Mouse (Mus musculus) liver, postnatal 0 days (tissue): ENCODE results near the gene Hs3st5. TPM values are rescaled to one million over a fixed set of nuclear protein-coding genes. Genes with fewer than 3 reads are reported as not detected.

Source experiments
- ATAC-seq: fragments of 200-750 bp; cut with Nextera tagmentation; 2 replicates; pipeline ENCODE4 v1.8.0; 2017; ENCODE audit warnings: mild to moderate bottlenecking, moderate library complexity
- DNase-seq: peaks from one replicate; pipeline ENCODE4 v3.0.0-alpha.2; 2016
- H3K27ac ChIP-seq: fragments of 300-500 bp; sonication (generic); 2 replicates; pipeline ENCODE4 v1.5.1; 2014; ENCODE audit warnings: antibody characterized with exemption, moderate library complexity, mild to moderate bottlenecking, low read depth
- H3K27me3 ChIP-seq: fragments of 300-500 bp; sonication (generic); 2 replicates; pipeline ENCODE4 v1.6.1; 2014; ENCODE audit warnings: low read length, control low read depth, mixed read lengths; ENCODE audit not compliant: insufficient read depth
- H3K36me3 ChIP-seq: fragments of 300-500 bp; sonication (generic); replicated peaks from 2 replicates; pipeline ENCODE4 v1.6.1; 2014; ENCODE audit warnings: mild to moderate bottlenecking, control low read depth, low read length, moderate library complexity, mixed read lengths; ENCODE audit not compliant: insufficient read depth
- H3K4me1 ChIP-seq: fragments of 300-500 bp; sonication (generic); 2 replicates; pipeline ENCODE4 v1.6.1; 2014; ENCODE audit warnings: antibody characterized with exemption, mild to moderate bottlenecking, control low read depth; ENCODE audit not compliant: insufficient read depth
- H3K4me2 ChIP-seq: fragments of 300-500 bp; sonication (generic); 2 replicates; pipeline ENCODE4 v1.6.1; 2014; ENCODE audit warnings: low read depth, mild to moderate bottlenecking, low read length, moderate library complexity, mixed read lengths
- H3K4me3 ChIP-seq: fragments of 300-500 bp; sonication (generic); 2 replicates; pipeline ENCODE4 v1.5.1; 2014; ENCODE audit warnings: low read depth, low read length
- H3K9ac ChIP-seq: fragments of 300-500 bp; sonication (generic); replicated peaks from 2 replicates; pipeline ENCODE4 v1.6.1; 2014; ENCODE audit warnings: mild to moderate bottlenecking, moderate library complexity
- H3K9me3 ChIP-seq: fragments of 300-500 bp; sonication (generic); 2 replicates; pipeline ENCODE4 v1.6.1; 2016; ENCODE audit warnings: mild to moderate bottlenecking, control low read depth, low read length, mixed read lengths
- CTCF ChIP-seq: sonication (generic); IDR thresholded peaks from 2 replicates; pipeline ENCODE4 v1.5.1; 2016; ENCODE audit warnings: antibody characterized with exemption, low read depth
- EP300 ChIP-seq: IDR thresholded peaks from 2 replicates; pipeline ENCODE4 v1.6.1; 2016; ENCODE audit warnings: antibody characterized with exemption, low read depth, mild to moderate bottlenecking
- WGBS: fragments of 180-500 bp; shearing (Covaris S2); extraction: QIAGEN DNeasy Blood & Tissue Kit; methylation state at CpG from one replicate; pipeline ENCODE4 v1.1.7; 2014; ENCODE audit not compliant: insufficient replicate concordance; 5-methylcytosine and 5-hydroxymethylcytosine counted together
- polyA plus RNA-seq: library from polyadenylated mRNA; unstranded; fragments of >200 nt; fragmentation: Nextera tagmentation; extraction: Ambion mirVana; gene quantifications from 2 replicates; pipeline ENCODE4 v1.2.1, GENCODE M21; 2015

The Hs3st5 gene
- polyA plus RNA-seq, 1 experiment from 2014 or later = not detected

DNA sequence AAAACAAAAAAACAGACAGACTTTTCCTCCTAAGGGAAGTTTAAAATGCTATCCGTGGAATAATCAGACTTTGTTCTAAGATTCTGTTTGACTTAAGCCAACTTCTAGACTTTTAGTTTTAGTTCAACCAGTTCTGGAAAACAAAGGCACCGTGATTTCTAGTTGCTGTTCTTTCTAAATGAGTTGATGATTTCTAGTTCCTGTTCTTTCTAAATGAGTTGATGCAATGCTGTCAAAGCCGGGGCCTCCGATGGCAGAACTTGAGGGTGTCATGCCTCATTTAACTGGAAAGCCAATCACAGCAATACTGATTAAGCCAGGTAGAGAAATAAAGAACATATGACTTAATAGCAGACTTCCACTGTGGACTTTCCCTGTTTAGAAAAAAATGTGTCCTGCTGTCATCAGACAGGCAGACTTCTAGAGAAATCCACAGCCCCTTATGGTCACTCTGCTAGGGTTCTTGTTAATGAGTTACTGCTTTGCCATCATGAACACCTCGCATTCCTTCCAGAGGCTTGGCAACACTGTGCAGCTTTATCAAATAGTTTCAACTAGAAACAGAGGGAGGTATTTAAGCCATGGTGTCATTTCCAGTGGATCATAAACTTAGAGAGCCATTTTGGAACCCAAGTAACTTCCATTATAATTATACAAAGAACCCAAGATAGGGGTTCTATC, 329.4 kb downstream of the Hs3st5 start:
- ATAC-seq = no peak
- no peak for TF ChIP-seq EP300
- WGBS = 73% methylated on average over 5 of the region's 5 CpGs

DNA sequence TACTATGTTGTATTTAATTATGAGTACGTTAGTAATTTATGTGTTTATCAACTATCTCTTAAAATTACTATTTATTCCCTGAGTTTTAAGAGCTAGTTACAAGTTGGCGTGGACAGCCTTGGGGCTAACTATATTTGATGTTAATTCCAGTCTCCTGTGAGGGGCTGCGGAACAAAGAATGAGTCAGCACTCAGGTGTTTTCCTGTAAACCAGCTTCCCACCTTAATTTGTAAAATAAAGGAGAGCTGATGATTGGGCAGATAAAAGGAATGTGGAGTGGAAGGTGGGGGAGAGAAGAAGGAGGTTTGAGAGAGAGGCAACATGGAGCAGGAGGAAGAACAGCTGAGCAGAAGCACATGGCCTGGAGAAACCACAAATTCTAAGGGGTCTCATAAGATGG, 343.6 kb downstream of the Hs3st5 start:
- Histone ChIP-seq H3K9me3 (no peaks in the 10 kb centered on the region), H3K4me1 (no peaks in the 10 kb centered on the region), H3K36me3 (no peaks in the 10 kb centered on the region), H3K27ac (no peak overlapping the region), H3K4me2 (no peak overlapping the region), H3K9ac (no peak overlapping the region), H3K4me3 (no peak overlapping the region), H3K27me3 (no peaks in the 10 kb centered on the region)
- no peak for ATAC-seq
- TF ChIP-seq EP300 (no peak), CTCF (no peak)
- WGBS = 68% methylated on average over 3 of the region's 3 CpGs
- no peak for DNase-seq

More for the DNA sequence above, 329.4 kb downstream of the Hs3st5 start:
- Histone ChIP-seq H3K27ac (no peak overlapping the region), H3K36me3 (no peaks in the 10 kb centered on the region), H3K4me3 (no peak overlapping the region), H3K4me2 (no peak overlapping the region), H3K27me3 (no peaks in the 10 kb centered on the region), H3K9me3 (no peaks in the 10 kb centered on the region), H3K4me1 (no peaks in the 10 kb centered on the region), H3K9ac (no peak overlapping the region)
- DNase-seq = no peak

DNA sequence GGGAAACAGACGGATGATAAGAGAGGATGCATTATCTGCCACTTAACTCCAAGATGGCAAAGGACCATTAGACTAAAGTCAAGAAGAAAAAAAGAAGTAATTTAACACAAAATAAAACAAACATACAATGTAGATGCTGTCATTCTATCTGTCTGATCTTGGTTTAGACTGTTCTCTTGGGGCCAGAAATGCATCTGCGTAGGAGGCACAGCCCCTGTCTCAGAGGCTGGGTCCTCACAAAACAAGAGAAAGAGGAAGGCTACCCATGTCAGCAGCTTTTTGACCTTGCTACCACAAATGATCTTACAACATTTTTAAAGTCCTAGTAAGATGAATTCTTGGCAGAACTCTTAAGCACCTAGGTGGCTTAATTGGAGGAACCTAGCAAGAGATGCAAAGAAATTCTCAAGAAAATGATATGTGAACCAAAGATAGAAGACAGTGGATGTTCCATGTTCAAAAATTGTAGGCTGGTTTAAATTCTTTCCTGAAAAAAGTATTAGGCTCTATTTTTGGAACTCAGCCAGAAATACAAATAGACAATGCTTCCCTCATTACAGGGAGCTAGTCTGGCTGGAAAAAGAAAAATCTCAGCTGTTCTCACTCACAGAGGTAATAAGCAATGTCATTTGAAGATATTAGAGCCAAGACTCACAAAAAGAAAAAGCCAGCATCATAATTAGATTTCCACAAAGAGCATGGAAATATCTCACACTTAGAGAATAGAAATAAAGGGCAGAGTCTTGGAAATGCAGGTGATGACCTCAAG, 355.7 kb downstream of the Hs3st5 start:
- Histone ChIP-seq H3K36me3 (no peaks in the 10 kb centered on the region), H3K9me3 (no peaks in the 10 kb centered on the region), H3K27ac (no peak overlapping the region), H3K27me3 (no peaks in the 10 kb centered on the region), H3K9ac (no peak overlapping the region), H3K4me3 (no peak overlapping the region), H3K4me2 (no peak overlapping the region), H3K4me1 (no peaks in the 10 kb centered on the region)
- DNase-seq (no peak), ATAC-seq (no peak)
- TF ChIP-seq EP300 (no peak), CTCF (no peak)
- 73% methylated on average over 2 of the region's 2 CpGs for WGBS
